Mouse (Mus musculus) CH12.LX (cell line): ENCODE measurements around the gene Sergef. TPM values are rescaled to one million over a fixed set of nuclear protein-coding genes. Genes with fewer than 3 reads are reported as not detected.

Source experiments
- DNase-seq: peaks from one replicate; pipeline ENCODE4 v3.0.0-alpha.2; 2013; ENCODE audit errors: extremely low read depth
- H3K27ac ChIP-seq: 2 replicates; pipeline ENCODE4 v1.5.1; 2012; ENCODE audit warnings: low read depth, mild to moderate bottlenecking, control low read depth, moderate library complexity; ENCODE audit not compliant: insufficient read depth
- H3K27me3 ChIP-seq: replicated peaks from 2 replicates; pipeline ENCODE3; 2012; ENCODE audit warnings: inconsistent platforms
- H3K36me3 ChIP-seq, 2 experiments: replicated peaks in 1 of 2; 2 replicates each; pipeline versions ENCODE3 to v1.6.1; 2012; ENCODE audit warnings: inconsistent platforms in 1 of 2, low read length in 1 of 2, mild to moderate bottlenecking in 1 of 2, mixed read lengths in 1 of 2, moderate library complexity in 1 of 2; ENCODE audit not compliant: control insufficient read depth in 1 of 2, insufficient read depth in 1 of 2
- H3K4me1 ChIP-seq, 2 experiments: 2 replicates each; pipeline ENCODE4 v1.6.1; 2012; ENCODE audit warnings: inconsistent platforms in 1 of 2, moderate library complexity in 1 of 2; ENCODE audit not compliant: insufficient read depth in 2 of 2, control insufficient read depth in 1 of 2
- H3K4me2 ChIP-seq: 2 replicates; pipeline ENCODE4 v1.6.1; 2012; ENCODE audit warnings: low read depth, mild to moderate bottlenecking, control low read depth; ENCODE audit not compliant: poor library complexity, insufficient read depth, severe bottlenecking
- H3K4me3 ChIP-seq, 3 experiments: fragments of 150-350 bp in 1 of 3; sonication (generic) in 1 of 3; replicated peaks in 1 of 3; 2 replicates each; pipeline versions ENCODE3 to v1.5.1; 2011 to 2012; ENCODE audit warnings: low read depth in 2 of 3, low read length in 2 of 3, mild to moderate bottlenecking in 2 of 3, moderate library complexity in 2 of 3, control low read depth in 1 of 3, improper control_type of control experiment in 1 of 3, inconsistent platforms in 1 of 3, mixed read lengths in 1 of 3; ENCODE audit not compliant: poor library complexity in 1 of 3
- H3K79me2 ChIP-seq: replicated peaks from 2 replicates; pipeline ENCODE4 v1.6.1; 2012; ENCODE audit warnings: mild to moderate bottlenecking, moderate library complexity; ENCODE audit not compliant: control insufficient read depth, poor library complexity, insufficient read depth, severe bottlenecking; ENCODE audit errors: extremely low read depth
- H3K9ac ChIP-seq: 2 replicates; pipeline ENCODE4 v1.6.1; 2012; ENCODE audit warnings: low read depth, mild to moderate bottlenecking, control low read depth, moderate library complexity; ENCODE audit not compliant: insufficient read depth
- H3K9me3 ChIP-seq: replicated peaks from 2 replicates; pipeline ENCODE3; 2012; ENCODE audit warnings: low read length, inconsistent platforms, mixed read lengths
- BHLHE40 ChIP-seq: IDR thresholded peaks from 2 replicates; pipeline ENCODE4 v1.6.1; 2011; ENCODE audit warnings: mild to moderate bottlenecking, low read depth, low read length, improper control_type of control experiment
- CHD1 ChIP-seq: IDR thresholded peaks from 2 replicates; pipeline ENCODE4 v1.6.1; 2012; ENCODE audit warnings: low read depth, low read length, improper control_type of control experiment, inconsistent platforms
- CHD2 ChIP-seq: IDR thresholded peaks from 2 replicates; pipeline ENCODE4 v1.6.1; 2011; ENCODE audit warnings: low read length, improper control_type of control experiment
- E2F4 ChIP-seq: IDR thresholded peaks from 2 replicates; pipeline ENCODE4 v1.6.1; 2011; ENCODE audit warnings: low read depth, low read length, improper control_type of control experiment; ENCODE audit not compliant: insufficient replicate concordance
- ELF1 ChIP-seq: IDR thresholded peaks from 2 replicates; pipeline ENCODE4 v1.6.1; 2014; ENCODE audit warnings: low read depth, mild to moderate bottlenecking, inconsistent platforms, low read length, improper control_type of control experiment
- EP300 ChIP-seq: IDR thresholded peaks from 2 replicates; pipeline ENCODE4 v1.6.1; 2011; ENCODE audit warnings: low read length, improper control_type of control experiment
- HCFC1 ChIP-seq: IDR thresholded peaks from 2 replicates; pipeline ENCODE4 v1.6.1; 2012; ENCODE audit warnings: low read depth, mild to moderate bottlenecking, inconsistent platforms, low read length, improper control_type of control experiment
- IRF4 ChIP-seq: IDR thresholded peaks from 2 replicates; pipeline ENCODE4 v1.6.1; 2014; ENCODE audit warnings: low read depth, mild to moderate bottlenecking, inconsistent platforms, low read length, improper control_type of control experiment
- KAT2A ChIP-seq: IDR thresholded peaks from 2 replicates; pipeline ENCODE4 v1.6.1; 2012; ENCODE audit warnings: low read length, improper control_type of control experiment, inconsistent platforms; ENCODE audit not compliant: insufficient replicate concordance
- MAFK ChIP-seq: IDR thresholded peaks from 2 replicates; pipeline ENCODE4 v1.6.1; 2011; ENCODE audit warnings: low read length, improper control_type of control experiment; ENCODE audit not compliant: insufficient replicate concordance
- MAX ChIP-seq: IDR thresholded peaks from 2 replicates; pipeline ENCODE4 v1.6.1; 2011; ENCODE audit warnings: low read length, improper control_type of control experiment
- MAZ ChIP-seq: IDR thresholded peaks from 2 replicates; pipeline ENCODE4 v1.6.1; 2012; ENCODE audit warnings: low read depth, mild to moderate bottlenecking, inconsistent platforms, low read length, improper control_type of control experiment, moderate library complexity
- MXI1 ChIP-seq: IDR thresholded peaks from 2 replicates; pipeline ENCODE4 v1.6.1; 2011; ENCODE audit warnings: mild to moderate bottlenecking, low read depth, low read length, improper control_type of control experiment
- MYC ChIP-seq: IDR thresholded peaks from 2 replicates; pipeline ENCODE4 v1.6.1; 2011; ENCODE audit warnings: low read depth, mild to moderate bottlenecking, improper control_type of control experiment, low read length
- NELFE ChIP-seq: IDR thresholded peaks from 2 replicates; pipeline ENCODE4 v1.6.1; 2011; ENCODE audit warnings: low read depth, low read length, improper control_type of control experiment
- RCOR1 ChIP-seq: conservative IDR thresholded peaks from 2 replicates; pipeline ENCODE4 v1.6.1; 2012; ENCODE audit warnings: low read depth, mild to moderate bottlenecking, inconsistent platforms, low read length, improper control_type of control experiment
- UBTF ChIP-seq: IDR thresholded peaks from 2 replicates; pipeline ENCODE4 v1.6.1; 2012; ENCODE audit warnings: low read depth, mild to moderate bottlenecking, inconsistent platforms, low read length, improper control_type of control experiment, moderate library complexity
- USF1 ChIP-seq: IDR thresholded peaks from 2 replicates; pipeline ENCODE4 v1.6.1; 2014; ENCODE audit warnings: low read depth, mild to moderate bottlenecking, inconsistent platforms, low read length, improper control_type of control experiment
- USF2 ChIP-seq: conservative IDR thresholded peaks from 2 replicates; pipeline ENCODE4 v1.6.1; 2011; ENCODE audit warnings: low read depth, low read length, improper control_type of control experiment
- ZC3H11A ChIP-seq: IDR thresholded peaks from 2 replicates; pipeline ENCODE4 v1.6.1; 2012; ENCODE audit warnings: low read depth, mild to moderate bottlenecking, inconsistent platforms, low read length, improper control_type of control experiment
- ZKSCAN1 ChIP-seq: IDR thresholded peaks from 2 replicates; pipeline ENCODE4 v1.6.1; 2012; ENCODE audit warnings: low read depth, inconsistent platforms, low read length, improper control_type of control experiment, borderline replicate concordance
- dilution Hi-C: fragments of 300-500 bp; cut with MboI; formaldehyde crosslinking; loops from 2 replicates; pipeline ENCODE4 v1.14.3; 2020; ENCODE audit warnings: low sequenced_read_pairs; ENCODE audit not compliant: extremely low pct_unique_long_range_greater_than_20kb, extremely low pct_ligation_motif_present
- in situ Hi-C: fragments of 300-500 bp; cut with MboI; formaldehyde crosslinking; loops from 3 replicates; pipeline ENCODE4 v1.14.3; 2019; ENCODE audit warnings: low sequenced_read_pairs, low pct_ligation_motif_present, low pct_unique_long_range_greater_than_20kb, mixed read lengths
- polyA plus RNA-seq: library from polyadenylated mRNA; unstranded; fragments of >175 nt; gene quantifications from 2 replicates; pipeline ENCODE4 v1.2.1, GENCODE M21; 2012; ENCODE audit warnings: low read depth; ENCODE audit not compliant: insufficient read length
- total RNA-seq, 2 experiments: library from RNA; depleted of rRNA; stranded (reverse); fragments of 300-350 nt in 1 of 2; fragments of >200 nt in 1 of 2; gene quantifications; 2 replicates each; pipeline ENCODE4 v1.2.3; 2012 to 2014

Sergef gene
- total and polyA plus RNA-seq, 3 experiments: 13.0 to 18.0 (median 14.1) TPM

- Histone ChIP-seq H3K27ac (no peak overlapping the region), H3K27me3 (no peaks in the 10 kb centered on the region), H3K4me1 (peaks cover 0 to 44% of the 10 kb centered on the region in 2 experiments; a peak in 2 of 4 replicates), H3K36me3 (no peaks in the 10 kb centered on the region), H3K4me3 (no peak overlapping the region), H3K4me2 (no peak overlapping the region), H3K79me2 (no peaks in the 10 kb centered on the region), H3K9me3 (no peaks in the 10 kb centered on the region), H3K9ac (no peak overlapping the region)
- TF ChIP-seq MYC: no peak
- no peak for TF ChIP-seq ELF1
- TF ChIP-seq NELFE: no peak
- dilution Hi-C loops: no loop called here
- no peak for DNase-seq
- in situ Hi-C loops: no loop called here
These were observed 166.5 kb downstream of the Sergef start for GRCm38 (mm10) chr7:46473141-46473540.

GRCm38 (mm10) chr7:46471054-46471737 lies 168.4 kb downstream of the Sergef start:
- no peak for TF ChIP-seq E2F4
- TF ChIP-seq EP300: no peak
- no peak for TF ChIP-seq MAZ
- no peak for TF ChIP-seq USF1
- no peak for TF ChIP-seq USF2
- TF ChIP-seq ZC3H11A: no peak
- no peak for TF ChIP-seq MXI1
- no peak for TF ChIP-seq ELF1
- TF ChIP-seq BHLHE40: no peak
- no peak for TF ChIP-seq UBTF
- TF ChIP-seq CHD1: no peak
- no peak for TF ChIP-seq ZKSCAN1
- no peak for TF ChIP-seq KAT2A
- TF ChIP-seq HCFC1: no peak
- TF ChIP-seq MAX: no peak
- TF ChIP-seq CHD2: no peak
- TF ChIP-seq IRF4: no peak
- no peak for TF ChIP-seq RCOR1
- TF ChIP-seq MAFK: no peak
- Histone ChIP-seq H3K9ac (no peak overlapping the region), H3K27ac (no peak overlapping the region), H3K4me2 (no peak overlapping the region), H3K4me3 (no peak overlapping the region), H3K27me3 (no peaks in the 10 kb centered on the region), H3K4me1 (peaks cover 0 to 39% of the 10 kb centered on the region in 2 experiments; a peak in 2 of 4 replicates), H3K36me3 (peaks cover 0 to 2% of the 10 kb centered on the region in 2 experiments), H3K9me3 (no peaks in the 10 kb centered on the region), H3K79me2 (no peaks in the 10 kb centered on the region)
- no peak for DNase-seq
- dilution Hi-C loops: no loop called here
- in situ Hi-C loops: no loop called here
